Mouse (Mus musculus) testis, postnatal 10 days (tissue): ENCODE measurements at regions not wholly inside any gene's neighbourhood (a gene's known extent, or its start where the extent isn't known, plus 50 kb on each side); places are given as distances from the start of the nearest gene placed in this dataset.

Source experiments
- DNase-seq: peaks from one replicate; pipeline ENCODE4 v3.0.0; 2021; ENCODE audit warnings: low spot score

GRCm38 (mm10) chr1:128826419-128826818, 234.3 kb upstream of the Cxcr4 start:
- DNase-seq = no peak

DNA sequence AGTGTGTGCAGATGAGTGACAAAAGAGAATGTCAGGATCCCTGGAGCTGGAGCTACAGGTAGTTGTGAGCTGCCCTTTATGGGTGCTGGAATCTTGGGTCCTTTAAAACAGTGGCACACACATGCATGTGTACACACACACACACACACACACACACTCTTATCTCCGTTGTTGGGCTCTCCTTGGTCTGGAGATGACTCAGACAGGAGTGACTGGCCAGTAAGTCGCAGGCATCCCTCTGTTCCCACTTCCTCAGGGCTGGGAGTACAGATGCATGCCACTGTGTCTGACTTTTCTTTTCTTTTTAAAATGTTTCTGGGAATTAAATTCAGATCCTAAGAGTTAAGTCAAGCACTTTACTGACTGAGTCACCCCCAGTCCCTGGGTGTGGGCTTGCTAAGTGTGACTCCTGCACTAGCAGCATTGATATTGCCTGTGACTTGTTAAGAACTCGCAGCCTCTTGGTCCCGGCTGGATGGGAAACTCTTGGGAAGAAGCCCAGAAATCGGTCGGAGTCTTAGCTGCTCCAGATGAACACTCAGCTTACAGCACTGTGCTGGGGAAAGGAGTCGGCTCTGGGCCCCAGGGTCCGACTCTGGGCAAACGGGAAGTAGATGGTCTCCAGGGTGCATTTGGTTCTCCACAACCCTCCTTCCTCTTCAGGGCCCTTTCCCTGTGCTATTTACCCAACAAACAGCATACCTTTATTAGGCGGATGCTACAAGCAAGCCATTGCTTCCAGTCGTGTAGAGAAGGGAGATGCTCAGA, 233.0 kb upstream of the Cxcr4 start:
- DNase-seq = no peak

GRCm38 (mm10) chr1:128824235-128824634, 232.1 kb upstream of the Cxcr4 start:
- DNase-seq = peak; percentile 88

DNA sequence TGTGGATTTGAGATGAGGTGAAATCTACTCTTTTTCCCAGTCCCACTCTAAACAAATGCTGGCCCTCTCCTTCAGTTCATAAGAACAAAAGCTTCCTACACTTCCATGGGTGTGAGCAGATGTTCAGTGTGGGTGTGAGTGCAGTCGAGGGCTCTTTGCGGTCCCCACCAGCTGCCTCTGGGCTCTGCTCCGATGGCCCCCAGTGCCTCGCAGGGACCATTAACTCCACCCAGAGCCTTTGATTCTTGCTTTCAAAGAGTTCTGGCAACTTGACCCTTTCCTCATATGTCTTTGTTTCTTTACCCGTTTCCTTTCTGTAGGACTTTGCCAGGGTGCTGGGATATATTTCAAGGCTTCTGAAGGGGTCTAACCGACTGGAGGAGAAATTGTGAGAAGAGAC, 229.9 kb upstream of the Cxcr4 start:
- no peak for DNase-seq

- no peak for DNase-seq
Measured at GRCm38 (mm10) chr1:128820527-128820926, 228.4 kb upstream of the Cxcr4 start.

GRCm38 (mm10) chr1:128819611-128820010, 227.5 kb upstream of the Cxcr4 start:
- no peak for DNase-seq

DNA sequence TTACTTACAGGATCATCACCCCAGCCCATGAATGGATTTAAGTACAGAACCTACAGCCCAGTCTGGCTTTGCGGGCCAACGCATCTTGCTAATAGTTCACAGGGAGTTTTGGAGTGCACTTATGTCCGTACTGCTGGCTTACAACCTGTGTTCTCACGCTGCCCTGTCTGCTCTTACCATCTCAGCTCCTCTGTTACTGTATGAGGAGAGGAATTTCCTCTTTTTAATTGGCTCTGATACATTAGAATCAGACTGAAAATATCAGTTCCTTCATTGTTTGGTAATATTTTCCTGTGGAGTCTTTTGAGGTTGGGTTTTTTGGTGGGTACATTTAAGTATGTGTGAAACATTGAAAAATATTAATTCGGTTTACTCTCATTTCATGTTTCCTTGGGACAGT, 221.3 kb upstream of the Cxcr4 start:
- no peak for DNase-seq

GRCm38 (mm10) chr1:128810860-128811259, 218.8 kb upstream of the Cxcr4 start:
- no peak for DNase-seq

DNA sequence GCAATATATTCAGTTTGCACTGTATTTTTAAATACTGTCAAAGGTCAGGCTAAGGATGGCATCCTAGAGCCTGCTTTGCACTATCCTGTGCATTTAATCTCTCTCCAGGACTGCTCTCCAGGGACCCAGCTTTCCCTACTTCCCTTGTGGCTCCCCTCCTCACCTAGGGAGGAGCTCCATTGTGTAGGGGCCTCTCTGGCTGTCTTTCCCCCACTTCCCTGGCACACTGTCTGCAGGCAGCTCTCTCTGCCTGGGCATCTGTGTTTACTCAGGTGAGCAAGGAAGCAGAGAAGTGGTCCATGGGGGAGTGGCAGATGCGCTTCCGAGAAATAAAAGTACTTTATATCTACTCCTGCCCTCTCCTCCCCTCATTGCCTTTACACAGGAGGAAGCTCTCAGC, 218.0 kb upstream of the Cxcr4 start:
- no peak for DNase-seq

GRCm38 (mm10) chr1:128809601-128810000, 217.5 kb upstream of the Cxcr4 start:
- no peak for DNase-seq

GRCm38 (mm10) chr1:128808599-128808998, 216.5 kb upstream of the Cxcr4 start:
- DNase-seq = no peak

- DNase-seq = no peak
Measured at GRCm38 (mm10) chr1:128805687-128806653, 213.9 kb upstream of the Cxcr4 start.

DNA sequence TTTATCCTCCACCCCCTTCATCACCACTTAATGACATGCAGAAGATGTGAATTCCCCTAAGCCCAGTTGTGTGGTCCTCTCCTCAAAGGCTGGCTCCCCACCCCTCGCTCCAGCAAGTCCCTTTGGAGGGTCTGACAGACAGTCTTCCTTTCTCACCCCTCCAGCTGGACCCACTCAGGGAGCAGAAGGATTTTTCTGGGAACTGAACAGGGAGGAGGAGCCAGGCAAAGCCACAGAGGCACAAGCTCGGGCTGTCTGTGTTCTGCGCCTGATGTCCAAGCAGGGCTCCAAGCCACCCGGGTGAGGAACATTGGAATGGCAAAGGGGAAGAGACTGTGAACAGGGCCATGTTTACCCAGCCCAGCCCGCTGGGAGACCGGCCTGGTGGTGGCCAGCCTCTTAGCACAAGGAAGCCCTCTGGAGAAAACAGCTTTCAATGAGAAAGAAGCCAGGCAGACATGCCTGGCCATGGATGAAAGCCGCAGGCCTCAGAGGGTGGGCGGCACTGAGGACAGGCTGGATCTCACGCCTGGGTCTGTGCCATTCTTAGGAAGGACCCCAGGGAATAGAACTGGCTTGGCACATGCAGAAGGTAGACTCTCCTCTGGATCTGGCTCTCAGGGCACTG, 211.5 kb upstream of the Cxcr4 start:
- DNase-seq = peak; percentile 45

DNA sequence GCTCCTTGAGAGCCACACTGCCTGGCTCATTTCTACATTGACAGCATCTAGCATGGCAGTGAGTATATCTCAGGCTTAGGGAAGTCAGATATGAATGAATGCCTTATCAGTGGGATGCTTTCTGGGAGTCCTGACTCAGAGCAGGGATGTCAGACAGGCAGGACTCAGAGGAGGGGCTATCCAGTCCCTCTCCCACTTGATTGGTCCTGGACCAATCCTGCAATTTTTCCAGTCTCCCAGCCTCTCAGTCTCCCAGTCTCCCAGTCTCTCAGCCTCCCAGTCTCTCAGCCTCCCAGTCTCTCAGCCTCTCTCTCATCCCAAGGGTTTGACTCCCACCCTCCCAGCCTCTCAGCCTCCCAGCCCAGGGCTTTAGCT, 211.0 kb upstream of the Cxcr4 start:
- no peak for DNase-seq

DNA sequence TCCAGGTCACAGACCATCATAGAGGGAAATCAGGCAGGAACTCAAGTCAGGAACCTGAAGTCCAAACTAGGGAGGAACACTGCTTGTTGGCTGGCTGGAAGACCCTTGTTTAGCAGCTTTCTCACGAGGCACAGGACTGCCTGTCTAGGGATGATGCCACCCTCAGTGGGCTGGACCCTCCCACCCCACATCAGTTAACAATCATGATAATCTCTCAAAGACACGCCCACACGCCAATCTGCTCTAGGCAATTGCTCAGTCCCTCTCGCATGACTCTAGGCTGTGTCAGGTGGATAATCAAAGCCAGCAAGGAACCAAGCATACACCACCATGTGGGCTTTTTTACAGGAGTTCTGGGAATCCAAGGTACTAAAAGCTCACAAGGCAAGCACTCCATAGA, 206.6 kb upstream of the Cxcr4 start:
- peak; percentile 39 for DNase-seq

GRCm38 (mm10) chr1:128795654-128796053, 203.6 kb upstream of the Cxcr4 start:
- no peak for DNase-seq

DNA sequence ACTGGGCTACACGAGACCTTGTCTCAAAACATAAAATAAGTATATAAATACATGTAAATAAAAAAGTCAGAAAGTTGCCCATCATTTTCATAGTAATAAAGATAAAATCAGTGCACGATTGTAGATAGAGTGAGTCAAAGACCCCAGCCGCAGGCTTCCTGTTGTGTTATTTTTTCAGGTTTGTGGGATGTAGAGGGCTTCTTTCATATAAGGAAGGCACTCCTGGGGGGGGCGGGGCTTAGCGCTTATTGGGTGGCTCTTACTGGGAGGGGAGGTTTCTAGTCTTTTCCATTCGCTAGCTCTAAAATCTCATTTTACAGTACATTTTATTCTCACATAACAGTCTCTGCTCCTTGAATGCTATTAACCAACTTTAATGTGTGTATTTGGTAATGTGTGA, 198.8 kb upstream of the Cxcr4 start:
- DNase-seq = no peak

GRCm38 (mm10) chr1:128789567-128790335, 197.7 kb upstream of the Cxcr4 start:
- no peak for DNase-seq

GRCm38 (mm10) chr1:128788227-128788626, 196.1 kb upstream of the Cxcr4 start:
- DNase-seq = no peak

DNA sequence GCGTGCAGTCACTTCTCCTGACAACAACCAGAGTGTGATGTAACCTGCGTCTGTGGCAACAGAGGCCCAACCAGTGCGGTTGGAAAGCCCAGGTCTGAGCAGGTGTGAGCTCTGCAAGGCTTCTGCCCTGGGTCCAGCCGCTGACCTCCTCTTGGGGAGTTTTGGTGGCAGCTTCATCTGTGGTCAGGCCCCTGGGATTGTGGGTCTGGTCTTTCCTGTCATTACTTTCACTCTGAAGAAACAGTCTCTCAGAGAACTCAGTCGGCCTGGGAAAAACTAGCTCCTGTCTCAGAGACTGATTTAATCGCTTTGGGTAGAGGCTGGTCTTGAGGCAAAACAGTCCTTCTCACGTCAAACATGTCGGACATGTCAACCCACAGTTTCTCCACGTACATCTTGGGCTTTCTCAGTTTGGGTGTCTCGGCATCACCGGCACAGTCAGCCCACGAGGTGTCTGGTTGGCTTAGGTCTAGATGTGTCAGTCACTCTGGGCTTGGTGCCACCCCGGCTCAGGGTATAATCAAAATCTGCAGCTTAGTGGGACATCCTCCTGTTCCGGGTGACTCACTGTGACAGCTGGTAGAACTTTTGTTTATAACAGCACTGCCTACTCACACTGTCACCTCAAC, 195.0 kb upstream of the Cxcr4 start:
- DNase-seq = no peak

GRCm38 (mm10) chr1:128782286-128782685, 190.2 kb upstream of the Cxcr4 start:
- no peak for DNase-seq
